Mouse (Mus musculus) neural tube, embryonic 14.5 days (tissue): ENCODE measurements around the gene Phb. TPM values are rescaled to one million over a fixed set of nuclear protein-coding genes. Genes with fewer than 3 reads are reported as not detected.

Experiments used
- ATAC-seq: fragments of 200-750 bp; cut with Nextera tagmentation; 2 replicates; pipeline ENCODE4 v1.8.0; 2017; ENCODE audit warnings: low read depth, mild to moderate bottlenecking, moderate TSS enrichment, moderate library complexity
- H3K27ac ChIP-seq: fragments of 300-500 bp; sonication (generic); 2 replicates; pipeline ENCODE4 v1.5.1; 2014; ENCODE audit warnings: low read depth, mild to moderate bottlenecking, control low read depth, low read length, moderate library complexity, mixed read lengths
- H3K27me3 ChIP-seq: fragments of 300-500 bp; sonication (generic); 2 replicates; pipeline ENCODE4 v1.6.1; 2014; ENCODE audit warnings: low read length; ENCODE audit not compliant: control insufficient read depth, insufficient read depth
- H3K36me3 ChIP-seq: fragments of 300-500 bp; sonication (generic); 2 replicates; pipeline ENCODE4 v1.6.1; 2014; ENCODE audit warnings: low read length, mixed read lengths; ENCODE audit not compliant: control insufficient read depth, insufficient read depth
- H3K4me1 ChIP-seq: fragments of 300-500 bp; sonication (generic); 2 replicates; pipeline ENCODE4 v1.6.1; 2014; ENCODE audit warnings: low read length; ENCODE audit not compliant: control insufficient read depth, insufficient read depth
- H3K4me2 ChIP-seq: fragments of 300-500 bp; sonication (generic); 2 replicates; pipeline ENCODE4 v1.6.1; 2014; ENCODE audit warnings: mild to moderate bottlenecking, low read depth, low read length, control low read depth
- H3K4me3 ChIP-seq: fragments of 300-500 bp; sonication (generic); 2 replicates; pipeline ENCODE4 v1.5.1; 2014; ENCODE audit warnings: low read depth, low read length, control low read depth, mixed read lengths
- H3K9ac ChIP-seq: fragments of 300-500 bp; sonication (generic); replicated peaks from 2 replicates; pipeline ENCODE4 v1.6.1; 2014; ENCODE audit warnings: low read depth, mild to moderate bottlenecking, control low read depth, low read length, mixed read lengths
- H3K9me3 ChIP-seq: fragments of 300-500 bp; sonication (generic); 2 replicates; pipeline ENCODE4 v1.6.1; 2016; ENCODE audit warnings: low read length; ENCODE audit not compliant: control insufficient read depth
- WGBS: fragments of 180-500 bp; shearing (Covaris S2); extraction: QIAGEN DNeasy Blood & Tissue Kit; methylation state at CpG from one replicate; pipeline ENCODE4 v1.1.7; 2014; 5-methylcytosine and 5-hydroxymethylcytosine counted together
- polyA plus RNA-seq: library from polyadenylated mRNA; unstranded; fragments of >200 nt; fragmentation: Nextera tagmentation; extraction: Ambion mirVana; gene quantifications from 2 replicates; pipeline ENCODE4 v1.2.1, GENCODE M21; 2014

Phb gene
- polyA plus RNA-seq, 1 experiment from 2014 or later = 185 TPM

DNA sequence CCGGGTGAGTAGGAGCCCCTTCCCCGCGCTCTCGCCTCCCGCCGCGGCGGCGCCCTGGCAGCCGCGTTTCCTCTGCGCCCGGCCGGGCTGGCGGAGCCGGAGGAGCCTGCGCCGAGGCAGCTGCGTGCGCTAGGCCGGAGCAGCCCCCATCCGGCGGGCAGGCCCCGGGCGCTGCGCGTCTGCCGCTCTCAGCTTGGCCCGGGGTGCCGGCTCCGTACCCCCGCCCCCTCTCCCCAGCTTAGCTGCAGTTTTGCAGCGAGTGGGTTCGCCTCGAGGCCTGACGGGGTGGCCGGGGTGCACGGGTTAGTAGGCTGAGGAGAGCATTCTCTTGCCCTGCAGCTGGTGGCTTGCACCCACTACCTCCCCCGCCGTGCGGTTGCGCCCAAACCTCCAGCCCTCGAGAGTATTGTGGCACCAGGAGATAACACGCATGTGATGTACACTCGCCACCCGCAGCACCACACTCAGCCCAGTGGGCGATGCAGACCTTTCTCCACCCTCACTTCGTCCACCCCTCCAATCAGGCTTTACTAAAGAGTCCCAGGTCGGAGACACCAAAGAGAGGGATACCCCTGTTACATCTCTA, 46.6 kb downstream of the Phb start:
- WGBS = 0% methylated on average over 31 of the region's 49 CpGs
- H3K27me3 ChIP-seq = no peaks in the 10 kb centered on the region
- H3K27ac ChIP-seq = peak overlapping the region; percentile 97
- H3K9me3 ChIP-seq = no peaks in the 10 kb centered on the region
- ATAC-seq = peak; percentile 78
- peak overlapping the region; percentile 69 for H3K4me2 ChIP-seq
- no peaks in the 10 kb centered on the region for H3K36me3 ChIP-seq
- peaks cover 28% of the 10 kb centered on the region for H3K4me1 ChIP-seq
- H3K9ac ChIP-seq = peak overlapping the region; percentile 98
- peak overlapping the region; percentile 95 for H3K4me3 ChIP-seq

DNA sequence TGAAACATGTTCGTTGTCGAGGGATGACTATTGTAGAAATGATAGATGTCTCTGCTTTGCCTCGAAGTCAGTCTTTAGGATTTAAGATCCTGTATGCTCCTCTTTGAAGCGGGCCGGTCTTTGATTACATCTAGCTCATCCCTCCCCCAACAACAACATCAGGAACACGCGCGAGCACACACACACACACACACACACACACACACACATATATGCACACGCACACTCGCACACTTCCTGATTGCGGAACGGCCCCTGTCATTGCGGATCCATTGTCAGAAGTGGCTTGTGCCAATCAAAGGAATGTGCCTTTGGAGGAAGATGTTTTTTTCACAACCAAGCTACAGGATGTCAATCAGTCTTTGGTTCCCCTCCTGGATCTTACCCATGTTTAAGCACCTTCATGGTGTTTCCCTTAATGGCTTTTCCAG, 47.1 kb downstream of the Phb start:
- H3K4me3 ChIP-seq = peak overlapping the region; percentile 95
- H3K27me3 ChIP-seq = no peaks in the 10 kb centered on the region
- peak overlapping the region; percentile 69 for H3K4me2 ChIP-seq
- ATAC-seq = peak; percentile 15; the same call in 1 of the 2 replicates
- H3K9me3 ChIP-seq = no peaks in the 10 kb centered on the region
- H3K36me3 ChIP-seq = no peaks in the 10 kb centered on the region
- peak overlapping the region; percentile 97 for H3K27ac ChIP-seq
- H3K4me1 ChIP-seq = peaks cover 28% of the 10 kb centered on the region
- peak overlapping the region; percentile 98 for H3K9ac ChIP-seq
- under 1% methylated on average over 13 of the region's 13 CpGs for WGBS

DNA sequence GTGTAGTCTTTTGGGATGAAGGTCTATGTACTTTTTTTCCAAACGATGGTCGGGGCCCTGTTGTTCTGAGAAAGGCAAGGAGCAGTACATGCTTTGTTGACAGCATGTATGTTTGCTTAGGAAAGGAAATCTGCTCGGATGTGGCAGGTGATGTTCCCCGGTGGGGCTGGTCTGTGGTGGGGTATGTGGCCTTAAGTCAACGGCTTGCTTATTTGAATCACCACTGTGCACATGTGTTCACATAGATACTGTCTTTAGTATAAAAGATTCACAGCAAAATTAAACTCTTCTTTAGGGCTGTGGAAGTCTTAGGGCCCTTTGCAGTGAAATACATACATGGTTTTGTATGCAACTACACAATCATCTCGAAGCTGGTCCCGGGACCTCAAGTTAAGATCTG, 47.7 kb downstream of the Phb start:
- Histone ChIP-seq H3K4me2 (peak overlapping the region; percentile 69), H3K27ac (peak overlapping the region; percentile 50; the same call in 1 of the 2 replicates), H3K9ac (peak overlapping the region; percentile 41; the same call in 1 of the 2 replicates), H3K9me3 (no peaks in the 10 kb centered on the region), H3K27me3 (no peaks in the 10 kb centered on the region), H3K36me3 (no peaks in the 10 kb centered on the region), H3K4me3 (peak overlapping the region; percentile 95), H3K4me1 (peaks cover 28% of the 10 kb centered on the region)
- WGBS = 41% methylated on average over 7 of the region's 7 CpGs
- ATAC-seq = no peak

DNA sequence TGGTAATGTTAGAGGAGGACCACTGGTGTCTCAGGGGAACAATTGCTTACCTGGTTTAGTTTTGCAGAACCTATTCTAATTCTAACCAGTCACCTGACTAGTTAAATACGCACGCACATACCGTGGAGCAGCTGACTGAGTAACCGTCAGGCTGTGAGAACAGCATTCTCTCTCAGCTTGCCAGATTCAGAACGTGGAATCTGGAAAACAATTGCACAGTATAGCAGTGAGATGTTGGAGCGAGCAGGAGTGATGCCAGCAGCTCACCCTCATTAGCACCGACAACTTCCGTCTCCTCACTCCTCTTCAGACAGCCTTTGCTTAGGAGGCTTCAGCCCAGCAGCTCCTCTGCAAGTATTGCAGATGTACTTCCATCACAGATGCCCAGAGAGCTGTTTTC, 49.4 kb downstream of the Phb start:
- Histone ChIP-seq H3K4me3 (no peak overlapping the region), H3K4me1 (peaks cover 28% of the 10 kb centered on the region), H3K36me3 (no peaks in the 10 kb centered on the region), H3K9me3 (no peaks in the 10 kb centered on the region), H3K27ac (no peak overlapping the region), H3K4me2 (no peak overlapping the region), H3K27me3 (no peaks in the 10 kb centered on the region), H3K9ac (no peak overlapping the region)
- no peak for ATAC-seq
- 64% methylated on average over 8 of the region's 8 CpGs for WGBS

DNA sequence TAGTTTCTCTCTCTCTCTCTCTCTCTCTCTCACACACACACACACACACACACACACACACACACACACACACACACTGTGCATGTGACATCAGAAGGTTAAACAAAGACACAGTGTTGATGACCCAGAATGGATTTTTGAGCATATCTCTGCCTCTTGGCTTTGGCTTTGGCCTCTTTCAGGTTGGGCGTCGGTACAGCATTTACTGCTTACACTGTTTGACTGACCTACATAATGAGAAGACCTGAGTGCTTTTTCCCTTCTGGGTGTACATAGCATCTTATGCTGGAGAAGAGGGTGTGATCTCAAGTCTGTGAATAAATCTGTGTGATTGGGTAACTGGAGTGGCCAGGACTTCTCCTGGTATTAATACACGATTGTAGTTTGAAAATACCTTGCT, 52.6 kb downstream of the Phb start:
- Histone ChIP-seq H3K9ac (no peak overlapping the region), H3K9me3 (no peaks in the 10 kb centered on the region), H3K27me3 (no peaks in the 10 kb centered on the region), H3K36me3 (no peaks in the 10 kb centered on the region), H3K4me1 (peaks cover 20% of the 10 kb centered on the region), H3K4me2 (no peak overlapping the region), H3K27ac (no peak overlapping the region), H3K4me3 (no peak overlapping the region)
- 88% methylated on average over 3 of the region's 3 CpGs for WGBS
- ATAC-seq = no peak

DNA sequence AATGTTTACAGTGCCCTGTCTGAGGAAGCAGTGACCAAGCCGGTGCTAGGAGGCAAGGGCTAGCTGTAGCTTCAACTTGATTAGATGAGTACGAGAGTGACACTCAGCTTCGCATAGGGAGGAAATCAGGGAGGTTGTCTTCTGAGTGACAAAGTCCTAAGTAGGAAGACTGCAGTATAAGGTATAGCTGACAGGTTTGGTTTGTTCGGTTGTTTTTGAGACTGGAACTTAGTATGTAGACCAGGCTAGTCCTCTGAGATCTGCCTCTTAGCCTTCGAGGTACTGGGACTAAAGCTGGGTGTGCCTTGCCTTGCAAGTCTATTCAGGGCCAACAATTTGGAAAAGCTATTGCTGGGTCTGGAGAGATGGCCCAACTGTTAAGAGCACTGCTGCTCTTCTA, 56.5 kb downstream of the Phb start, which contains the start of gene B130006D01Rik:
Gene B130006D01Rik, plus strand, starts transcription at position 301 of the 400 bp plus-strand sequence.
- H3K9ac ChIP-seq = no peak within 1 kb of the TSS
- no peak for ATAC-seq
- no peak within 1 kb of the TSS for H3K4me2 ChIP-seq
- 93% methylated on average over 5 of the region's 5 CpGs for WGBS
- no peak within 1 kb of the TSS for H3K27ac ChIP-seq
- H3K36me3 ChIP-seq = no peaks in the 10 kb centered on the region
- H3K27me3 ChIP-seq = no peaks in the 10 kb centered on the region
- no peak within 1 kb of the TSS for H3K4me3 ChIP-seq
- no peaks in the 10 kb centered on the region for H3K9me3 ChIP-seq
- no peaks in the 10 kb centered on the region for H3K4me1 ChIP-seq

DNA sequence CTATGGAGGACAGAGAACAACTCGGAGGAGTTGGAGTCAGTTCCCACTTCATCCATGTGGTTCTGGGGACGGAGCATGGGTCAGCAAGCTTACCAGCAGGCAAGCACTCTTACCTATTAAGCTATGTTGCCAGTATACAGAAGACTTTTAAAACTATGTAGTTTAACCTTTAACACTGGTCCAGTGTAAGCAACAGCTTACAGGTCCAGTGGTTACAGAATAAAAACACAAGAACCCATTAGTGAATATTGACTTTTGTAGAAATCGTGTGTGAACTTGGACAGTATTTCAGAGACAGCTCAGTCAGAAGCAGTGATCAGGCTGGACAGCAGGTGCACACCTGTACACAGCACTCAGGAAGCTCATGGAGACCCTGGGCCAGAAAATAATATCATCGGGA, 57.7 kb downstream of the Phb start:
- 96% methylated on average over 4 of the region's 4 CpGs for WGBS
- Histone ChIP-seq H3K4me1 (no peaks in the 10 kb centered on the region), H3K36me3 (no peaks in the 10 kb centered on the region), H3K27ac (no peak overlapping the region), H3K4me2 (no peak overlapping the region), H3K9ac (no peak overlapping the region), H3K27me3 (no peaks in the 10 kb centered on the region), H3K9me3 (no peaks in the 10 kb centered on the region), H3K4me3 (no peak overlapping the region)
- ATAC-seq = no peak

DNA sequence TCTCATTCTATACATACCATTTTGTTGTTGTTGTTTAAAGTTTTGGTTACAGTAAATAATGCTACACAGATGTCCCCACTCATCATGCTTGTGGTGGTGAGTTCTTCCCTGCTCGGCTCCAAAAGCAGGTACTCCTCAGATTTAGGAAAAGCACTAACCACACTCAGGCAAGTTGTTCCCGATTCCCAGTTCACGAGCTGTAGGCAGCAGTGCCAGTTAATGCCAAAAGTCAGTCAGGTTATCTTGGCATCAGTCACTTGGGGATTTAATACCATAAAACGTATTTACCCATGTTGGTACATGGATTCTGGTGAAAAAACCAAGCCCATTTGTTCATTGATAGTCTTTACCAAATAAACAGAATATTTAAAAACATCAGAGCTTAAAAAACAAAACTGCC, 59.4 kb downstream of the Phb start:
- Histone ChIP-seq H3K27me3 (no peaks in the 10 kb centered on the region), H3K27ac (no peak overlapping the region), H3K4me3 (no peak overlapping the region), H3K36me3 (no peaks in the 10 kb centered on the region), H3K4me2 (no peak overlapping the region), H3K9ac (no peak overlapping the region), H3K9me3 (no peaks in the 10 kb centered on the region), H3K4me1 (no peaks in the 10 kb centered on the region)
- no peak for ATAC-seq
- 86% methylated on average over 4 of the region's 4 CpGs for WGBS

DNA sequence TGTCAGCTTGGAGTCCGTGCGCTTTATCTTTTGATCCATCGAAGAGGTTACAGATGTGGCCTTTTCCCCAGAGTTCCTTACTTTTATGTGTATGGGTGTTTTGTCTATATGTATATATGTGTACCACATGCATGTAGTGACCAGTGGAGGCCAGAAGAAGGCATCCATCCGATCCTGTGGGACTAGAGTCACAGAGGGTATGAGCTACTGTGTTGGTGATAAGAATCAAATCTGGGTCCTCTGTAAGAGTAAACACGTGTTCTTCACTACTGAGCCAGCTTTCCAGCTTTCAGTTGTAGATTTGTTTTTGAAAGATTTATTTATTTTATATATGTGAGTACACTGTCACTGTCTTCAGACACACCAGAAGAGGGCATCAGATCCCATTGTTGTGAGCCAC, 61.2 kb downstream of the Phb start:
- 92% methylated on average over 5 of the region's 5 CpGs for WGBS

More for the DNA sequence above, 61.2 kb downstream of the Phb start:
- Histone ChIP-seq H3K4me3 (no peak overlapping the region), H3K27ac (no peak overlapping the region), H3K9ac (no peak overlapping the region), H3K4me2 (no peak overlapping the region), H3K27me3 (no peaks in the 10 kb centered on the region), H3K9me3 (no peaks in the 10 kb centered on the region), H3K4me1 (no peaks in the 10 kb centered on the region), H3K36me3 (no peaks in the 10 kb centered on the region)
- ATAC-seq = no peak
